Mouse (Mus musculus) retina, postnatal 1 day (tissue): ENCODE measurements around the gene Fam243.
A peak's percentile ranks its signal among the peaks of the same experiment; 100 is the strongest.

ENCODE experiments used
- DNase-seq: peaks from one replicate; pipeline ENCODE4 v3.0.0-alpha.2; 2012

Fam243 gene

GRCm38 (mm10) chr16:92319353-92320109 is 1.7 kb downstream of the Fam243 start:
- peak; percentile 43 for DNase-seq

DNA sequence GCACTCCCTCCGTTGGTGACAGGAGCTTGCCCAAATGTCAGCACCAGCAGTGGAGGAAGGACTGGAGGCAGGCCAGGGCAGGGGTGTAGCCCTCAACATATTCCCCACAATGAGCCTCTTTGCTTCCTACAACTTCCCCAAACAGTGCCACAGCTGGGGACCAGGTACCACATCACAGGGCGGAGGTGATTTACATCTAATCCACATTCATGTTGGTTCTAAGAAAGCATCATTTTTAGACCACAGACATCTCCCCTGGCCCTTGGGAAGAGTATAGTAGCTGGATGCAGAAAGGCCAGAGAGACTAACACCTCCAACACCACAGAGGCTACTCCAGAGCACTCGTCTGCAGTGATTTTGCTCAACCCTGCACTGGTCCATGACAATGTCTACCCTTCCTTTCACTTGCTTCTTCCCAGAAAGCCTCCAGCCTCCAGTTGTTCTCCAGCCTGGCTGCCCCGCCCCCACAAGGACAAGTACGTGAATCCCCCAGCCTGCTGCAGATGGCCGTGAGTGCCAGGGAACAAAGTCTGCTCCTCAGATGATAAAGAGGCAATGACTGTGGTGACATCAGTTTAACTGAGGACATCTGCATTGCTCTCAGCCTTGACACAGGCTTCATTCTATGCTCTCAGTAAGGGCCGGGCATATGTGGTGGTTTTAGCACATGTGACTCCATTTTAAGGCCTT is 5.0 kb downstream of the Fam243 start:
- DNase-seq, result no peak

GRCm38 (mm10) chr16:92313953-92314741 is 7.1 kb downstream of the Fam243 start:
- peak; percentile 75 for DNase-seq

DNA sequence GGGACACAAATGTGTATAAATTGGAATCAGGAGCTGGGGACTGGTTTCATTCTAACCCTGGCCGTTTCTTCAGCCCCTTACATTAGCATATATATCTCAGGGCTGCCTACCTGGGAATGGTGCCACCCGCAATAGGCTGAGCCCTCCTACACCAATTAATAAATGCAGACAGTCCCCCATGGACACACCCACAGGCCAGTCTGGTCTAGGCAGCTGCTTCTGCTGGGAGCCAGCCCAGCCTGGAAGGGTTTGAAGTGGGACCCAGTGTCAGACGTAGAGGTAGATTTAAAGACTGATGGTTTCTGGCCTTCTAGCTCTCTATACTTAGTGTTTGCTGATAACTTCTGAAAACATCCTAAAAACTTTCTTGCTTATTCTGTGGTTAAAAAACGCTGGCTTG is 12.1 kb downstream of the Fam243 start:
- DNase-seq, result peak; percentile 53

GRCm38 (mm10) chr16:92307947-92308346 is 13.3 kb downstream of the Fam243 start:
- DNase-seq, result no peak

GRCm38 (mm10) chr16:92305519-92305918 is 15.7 kb downstream of the Fam243 start:
- peak; percentile 50 for DNase-seq

GRCm38 (mm10) chr16:92302506-92302905 is 18.7 kb downstream of the Fam243 start:
- DNase-seq, result no peak

- DNase-seq, result peak; percentile 32
Observed at GRCm38 (mm10) chr16:92301989-92302388, 19.3 kb downstream of the Fam243 start.

DNA sequence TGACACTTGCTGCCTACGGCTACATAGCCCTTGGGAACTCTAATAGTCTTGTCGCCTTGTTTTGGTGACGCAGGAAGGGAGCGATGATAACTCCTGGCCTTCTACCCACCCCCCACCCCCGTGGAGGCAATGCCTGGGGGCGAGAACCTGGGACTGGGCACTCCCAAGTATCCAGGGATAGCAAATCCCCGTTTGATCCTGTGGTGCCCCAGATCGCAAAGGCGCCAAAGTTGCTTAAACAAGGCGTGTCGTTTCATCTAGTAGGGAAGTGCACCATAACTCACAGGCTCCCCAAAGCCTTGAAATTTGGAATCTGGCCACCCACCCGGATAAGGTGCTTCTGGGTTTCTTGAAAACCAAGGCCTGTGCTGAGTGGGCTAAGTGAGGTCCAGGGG is 19.8 kb downstream of the Fam243 start:
- no peak for DNase-seq

DNA sequence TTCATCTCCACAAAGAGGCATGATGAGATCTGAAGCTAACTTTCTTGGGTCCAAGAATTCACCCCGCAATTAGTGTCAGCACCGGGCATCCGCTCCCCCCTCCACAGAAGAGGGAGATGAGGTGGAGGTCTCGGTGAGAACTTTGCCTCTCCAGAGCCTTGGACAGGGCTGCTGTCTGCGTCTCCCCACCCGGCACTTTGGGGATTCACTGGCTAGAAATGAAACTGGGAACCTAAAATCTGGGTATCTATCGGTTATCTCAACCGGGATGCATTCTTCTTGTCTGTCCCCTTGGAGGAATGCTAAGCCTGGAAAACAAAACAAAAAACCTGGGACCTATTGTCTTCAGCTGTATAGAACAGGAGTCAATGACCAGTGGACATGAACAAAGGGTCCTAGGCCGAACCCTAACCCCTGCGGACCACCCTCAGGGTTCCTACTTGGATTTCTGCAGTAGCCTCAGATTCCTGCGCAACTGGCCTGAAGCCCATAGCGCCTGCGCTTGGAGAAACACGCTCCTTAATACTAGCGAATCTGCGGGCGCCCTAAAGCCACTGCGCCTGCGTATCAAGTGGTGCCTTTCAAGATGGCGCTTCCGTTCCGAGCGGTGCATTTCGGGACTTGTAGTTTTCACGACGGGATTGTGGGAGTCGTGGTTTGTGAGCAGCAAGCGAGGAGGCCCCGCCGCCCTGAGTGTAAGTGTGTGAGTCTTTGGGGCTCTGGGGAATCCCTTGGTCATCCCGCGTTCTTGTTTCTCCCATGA is 20.4 kb downstream of the Fam243 start, which contains the start of gene Smim11:
Gene Smim11, plus strand, starts transcription at position 638 of the 763 bp plus-strand sequence.
- DNase-seq, result peak; percentile 99

GRCm38 (mm10) chr16:92295328-92295727 is 25.9 kb downstream of the Fam243 start:
- DNase-seq, result peak; percentile 30

DNA sequence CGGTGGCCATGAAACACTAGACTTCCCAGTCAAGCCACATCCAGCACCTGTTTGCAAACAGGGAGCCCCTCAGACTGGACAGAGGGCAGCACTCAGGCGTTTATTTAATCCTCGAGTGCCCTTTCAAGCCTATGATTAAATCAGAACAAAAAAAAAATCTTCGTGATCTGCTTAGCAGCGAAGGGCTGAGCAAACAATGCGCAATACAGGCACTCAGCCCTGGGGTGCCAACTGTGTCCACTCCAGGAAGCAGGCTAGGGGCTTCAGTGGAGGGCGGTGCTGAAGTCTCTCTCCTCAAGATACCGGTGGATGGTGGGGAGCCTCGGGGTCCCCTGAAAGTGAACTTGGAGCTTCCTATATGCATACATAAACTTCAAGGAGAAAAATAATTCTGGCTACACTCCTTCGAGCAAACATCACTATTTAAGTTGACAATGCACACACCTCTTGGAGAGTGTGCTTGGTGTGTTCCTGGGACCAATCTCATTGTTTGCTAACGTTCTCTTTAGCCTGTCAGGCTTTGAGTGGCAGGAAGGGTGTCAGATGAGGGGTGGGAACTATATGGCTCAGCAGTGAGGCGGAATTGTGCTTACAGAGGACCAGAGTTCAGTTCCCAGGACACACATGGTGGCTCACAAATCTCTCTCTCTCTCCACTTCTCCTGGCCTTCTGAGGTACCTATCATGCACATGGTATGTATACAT is 26.8 kb downstream of the Fam243 start:
- peak; percentile 56 for DNase-seq

DNA sequence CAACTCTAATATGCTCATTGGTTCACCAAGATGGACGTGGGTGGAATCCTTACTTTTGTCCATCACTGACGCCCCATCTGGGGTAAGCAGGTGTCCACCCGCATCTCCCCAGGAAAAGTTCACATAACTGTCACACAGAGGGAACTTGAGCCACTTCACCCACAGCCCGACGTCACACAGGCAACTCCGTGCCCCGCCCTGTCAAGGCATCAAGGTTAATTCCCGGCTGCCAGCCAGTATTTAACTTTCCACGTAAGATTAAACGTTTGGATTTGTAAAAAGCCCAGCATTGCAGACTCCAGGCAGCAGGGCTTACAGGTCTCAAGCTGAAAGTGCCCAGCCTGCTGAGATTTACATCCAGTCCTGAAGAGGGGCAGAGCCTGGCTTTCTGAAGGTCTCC is 29.1 kb downstream of the Fam243 start, which contains the start of gene Kcne2:
Gene Kcne2, plus strand, starts transcription at position 289 of the 400 bp plus-strand sequence.
- DNase-seq, result no peak

DNA sequence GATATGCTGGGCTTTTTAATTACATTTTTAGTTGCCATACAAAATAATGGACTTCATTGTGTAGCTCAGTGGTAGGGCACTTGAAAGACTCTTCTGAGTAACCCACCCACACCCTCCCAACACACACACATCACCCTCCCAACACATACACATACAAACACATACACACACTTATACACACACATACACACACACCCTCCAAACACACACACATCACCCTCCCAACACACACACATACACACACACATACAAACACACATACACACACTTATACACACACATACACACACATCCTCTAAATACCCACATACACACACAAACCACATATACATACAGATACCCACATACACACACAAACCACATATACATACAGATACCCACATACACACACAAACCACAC is 31.2 kb downstream of the Fam243 start:
- no peak for DNase-seq

DNA sequence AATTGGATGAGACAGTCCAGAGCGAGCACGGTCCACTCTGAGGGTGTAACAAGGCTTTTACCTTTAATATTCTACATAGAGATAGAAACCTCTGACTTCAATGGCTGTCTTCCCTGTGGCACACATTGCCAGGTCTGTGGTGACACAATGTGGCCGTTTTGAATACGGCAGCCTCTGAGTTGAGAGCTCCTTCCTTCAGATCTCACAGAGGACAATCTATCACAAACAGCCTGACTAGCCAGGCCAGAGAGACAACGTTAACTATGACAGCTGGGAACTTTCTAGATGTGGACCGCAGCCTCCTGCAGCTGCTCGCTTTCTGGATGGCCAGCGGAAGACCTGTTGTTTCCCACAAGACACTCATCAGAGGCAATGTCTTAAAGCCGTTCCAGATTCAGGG is 32.5 kb downstream of the Fam243 start:
- DNase-seq, result peak; percentile 31

DNA sequence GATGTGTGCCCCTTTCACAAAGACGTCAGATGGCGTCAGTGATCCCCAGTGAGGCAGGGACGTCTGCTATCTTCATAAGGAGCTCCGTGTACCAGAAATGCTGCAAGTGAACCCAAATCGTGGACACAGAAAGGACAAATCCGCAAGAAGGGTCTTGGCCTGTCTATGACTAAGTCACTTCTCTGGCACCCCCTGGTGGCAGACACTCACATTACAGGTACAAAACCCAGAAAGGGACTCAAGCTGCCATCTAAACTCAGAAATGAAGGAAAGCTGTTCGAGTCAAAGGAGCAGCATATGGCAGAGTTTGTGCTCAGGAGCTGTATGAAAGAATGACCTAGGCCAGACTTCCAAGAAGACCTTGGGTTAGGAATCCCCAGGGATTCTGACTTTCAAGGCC is 34.6 kb downstream of the Fam243 start:
- peak; percentile 88 for DNase-seq

DNA sequence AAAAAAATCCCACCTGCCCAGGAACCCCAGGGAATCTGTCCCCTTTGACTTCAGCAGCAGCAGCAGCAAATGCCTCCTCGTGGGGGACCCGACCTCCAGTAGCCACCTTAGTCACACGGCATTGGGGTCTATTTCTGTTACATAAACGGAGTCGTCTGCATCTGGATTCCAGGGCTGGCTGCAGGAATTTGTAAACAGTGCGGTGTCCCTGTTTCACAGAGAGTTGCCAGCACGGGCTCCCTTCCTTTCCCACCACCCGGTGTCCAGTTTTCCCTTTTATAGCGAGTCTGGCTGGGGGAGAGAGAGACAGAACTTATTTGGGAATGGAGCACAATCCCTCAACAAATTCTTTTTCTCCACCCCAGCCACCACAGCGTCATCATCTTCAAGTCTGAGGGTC is 36.2 kb downstream of the Fam243 start:
- DNase-seq, result no peak

DNA sequence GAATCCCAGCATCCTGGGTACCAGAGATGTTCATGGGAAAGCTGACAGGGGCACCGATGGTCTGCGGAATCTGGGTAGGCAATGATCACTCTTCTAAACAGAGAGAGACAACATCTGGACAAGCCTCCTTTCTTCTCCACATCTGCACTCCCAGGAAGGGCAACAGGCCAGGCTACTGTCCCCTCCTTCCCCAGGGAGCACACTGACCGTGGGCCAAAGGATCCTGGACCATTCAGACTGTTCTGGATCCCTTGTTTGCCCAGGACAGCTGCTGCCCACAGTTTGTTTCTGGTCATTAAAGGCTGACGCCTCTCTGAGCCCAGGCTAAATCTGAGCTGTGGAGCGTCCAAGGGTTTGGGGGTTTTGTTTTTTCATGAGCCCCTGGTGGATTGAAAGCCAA is 38.6 kb downstream of the Fam243 start:
- no peak for DNase-seq

GRCm38 (mm10) chr16:92275526-92275925 is 45.7 kb downstream of the Fam243 start:
- DNase-seq, result no peak

GRCm38 (mm10) chr16:92274516-92274915 is 46.7 kb downstream of the Fam243 start:
- DNase-seq, result no peak
